Mouse (Mus musculus): ENCODE measurements at regions not wholly inside any gene's neighbourhood (a gene's known extent, or its start where the extent isn't known, plus 50 kb on each side); places are given as distances from the start of the nearest gene placed in this dataset. TPM values are rescaled to one million over a fixed set of nuclear protein-coding genes. Genes with fewer than 3 reads are reported as not detected.

Small RNAs in the stretch of these regions (microRNA-seq; reads per million reads assigned to microRNA genes)
- not detected for gene Gm23061

Measured in liver, embryonic 13.5 days (tissue).